Mouse (Mus musculus) lung, postnatal 14 days (tissue): ENCODE data around the gene 5730522E02Rik.

Experiments
- DNase-seq: peaks from one replicate; pipeline ENCODE4 v3.0.0; 2021

5730522E02Rik gene

DNA sequence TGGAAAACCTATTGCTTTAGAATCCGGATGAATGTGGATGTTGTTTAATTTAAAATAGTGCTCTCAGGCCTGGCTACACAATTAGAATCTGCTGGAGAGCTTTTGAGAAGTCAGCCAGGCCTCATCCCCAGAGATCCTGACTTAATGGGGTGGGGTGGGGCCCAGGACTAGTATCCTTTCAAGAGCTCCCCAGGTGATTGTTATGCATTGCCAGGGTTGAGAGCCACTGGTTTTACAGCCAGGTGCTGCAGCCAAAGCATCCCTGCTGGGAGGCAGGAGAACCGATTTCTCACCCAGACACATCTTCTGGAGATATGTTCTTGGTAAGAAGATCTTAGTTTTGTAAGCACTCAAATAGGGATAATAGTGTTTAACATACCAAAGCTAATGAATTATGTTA is 216.4 kb downstream of the 5730522E02Rik start:
- no peak for DNase-seq

DNA sequence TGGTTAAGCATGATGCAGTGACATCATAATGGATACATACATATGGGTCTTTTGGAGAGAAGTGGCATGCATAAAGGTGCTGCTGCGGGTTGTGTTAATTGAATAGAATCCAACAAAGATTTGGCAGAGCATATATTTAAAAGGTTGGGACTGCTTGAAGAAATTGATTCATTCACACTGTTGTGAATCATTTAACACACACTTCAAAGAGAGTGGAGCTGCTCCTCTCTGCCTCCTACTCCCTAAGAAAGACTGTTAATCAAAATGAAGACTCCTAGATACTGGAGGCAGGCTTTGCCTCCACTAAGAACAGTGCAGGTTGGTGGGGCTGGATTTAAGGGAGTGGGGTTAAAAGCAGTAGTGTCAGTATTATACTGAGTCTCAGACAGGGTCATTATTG is 218.3 kb downstream of the 5730522E02Rik start:
- DNase-seq = no peak

DNA sequence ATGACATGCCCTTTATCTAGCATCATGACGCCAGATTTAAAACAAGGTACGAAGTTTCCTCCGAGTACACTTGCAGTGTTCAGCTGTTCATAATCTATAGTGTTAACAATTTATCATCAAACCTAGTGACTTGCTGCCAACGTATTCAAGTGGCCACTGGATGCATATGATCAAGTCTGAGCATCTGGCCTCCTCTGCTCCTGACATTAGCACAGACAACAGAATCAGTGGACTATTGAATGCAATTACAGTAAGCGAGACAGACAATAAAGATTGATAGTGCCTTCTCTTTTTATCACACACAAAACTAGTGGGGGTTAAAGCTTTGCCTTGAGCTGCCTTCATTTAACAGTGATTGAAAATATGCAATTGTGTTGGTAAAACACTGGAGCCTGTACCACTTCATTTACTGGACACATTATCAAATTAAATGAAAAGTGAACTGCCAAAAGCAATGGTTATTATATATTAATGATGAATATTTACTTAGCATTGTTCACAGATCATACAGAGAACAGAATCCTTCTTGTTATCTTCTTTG is 231.8 kb downstream of the 5730522E02Rik start:
- DNase-seq = no peak

DNA sequence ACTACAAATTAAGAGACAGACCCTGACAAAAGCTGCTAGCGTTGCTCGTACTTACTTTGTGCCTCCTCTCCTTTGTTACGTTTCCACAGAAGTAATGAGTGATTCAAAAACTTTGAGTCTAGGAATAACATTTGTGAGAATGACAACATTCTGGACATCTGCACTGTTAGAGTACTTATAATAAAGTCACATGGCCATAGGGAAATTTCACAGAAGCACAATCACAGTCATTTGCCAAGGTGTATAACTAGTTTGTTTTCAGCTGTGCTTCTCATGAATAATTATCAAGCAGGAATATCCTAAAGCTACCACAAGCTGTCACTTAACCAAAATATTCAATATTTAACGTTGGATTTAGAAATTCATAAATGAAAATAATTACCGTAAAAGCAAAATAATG is 269.1 kb downstream of the 5730522E02Rik start:
- no peak for DNase-seq

DNA sequence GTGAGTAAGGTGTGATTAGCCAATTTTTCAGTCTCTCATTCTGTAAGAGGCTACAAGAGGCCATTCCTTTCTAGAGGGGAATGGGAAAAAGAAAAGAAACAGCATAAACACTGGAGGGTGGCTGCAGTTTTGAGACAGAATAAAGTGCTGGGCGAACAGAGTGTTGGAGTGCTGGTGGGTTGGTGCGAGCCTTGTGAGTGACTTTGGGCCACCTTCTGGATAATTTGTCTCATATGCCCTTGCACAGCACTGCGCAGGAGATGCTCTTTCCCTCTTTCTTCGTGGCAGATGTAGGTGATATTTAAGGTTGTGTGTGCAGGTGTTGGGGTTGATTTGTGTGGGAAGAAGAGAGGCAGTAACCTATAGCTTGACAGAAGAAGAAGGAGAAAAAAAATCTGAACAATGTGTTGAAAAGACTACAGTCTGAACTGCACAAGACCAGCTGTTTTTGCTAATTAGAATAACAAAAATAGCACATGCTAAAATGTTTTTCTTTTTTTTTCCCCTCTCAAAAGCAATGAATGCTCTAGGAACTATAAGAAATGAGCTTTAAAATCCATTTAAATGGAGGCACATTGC is 269.8 kb downstream of the 5730522E02Rik start:
- no peak for DNase-seq

DNA sequence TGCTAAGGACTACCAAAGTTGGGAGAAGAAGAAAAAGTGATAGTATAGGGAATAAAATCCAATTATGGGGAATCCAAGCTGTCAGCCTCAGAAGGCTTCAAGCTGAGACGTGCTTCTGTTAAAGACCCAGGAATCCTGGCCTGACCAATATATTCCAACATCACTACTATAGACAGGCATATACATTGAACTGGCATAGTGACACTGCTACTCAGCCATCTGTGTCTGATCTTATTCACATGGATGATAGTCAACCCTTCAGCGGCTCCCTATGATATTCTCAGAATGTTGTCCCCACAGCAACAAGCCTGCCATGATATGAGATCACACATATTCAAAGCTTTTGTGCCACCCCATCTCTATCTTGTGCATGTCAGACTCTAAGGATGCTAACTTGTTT is 284.3 kb downstream of the 5730522E02Rik start:
- DNase-seq = no peak

DNA sequence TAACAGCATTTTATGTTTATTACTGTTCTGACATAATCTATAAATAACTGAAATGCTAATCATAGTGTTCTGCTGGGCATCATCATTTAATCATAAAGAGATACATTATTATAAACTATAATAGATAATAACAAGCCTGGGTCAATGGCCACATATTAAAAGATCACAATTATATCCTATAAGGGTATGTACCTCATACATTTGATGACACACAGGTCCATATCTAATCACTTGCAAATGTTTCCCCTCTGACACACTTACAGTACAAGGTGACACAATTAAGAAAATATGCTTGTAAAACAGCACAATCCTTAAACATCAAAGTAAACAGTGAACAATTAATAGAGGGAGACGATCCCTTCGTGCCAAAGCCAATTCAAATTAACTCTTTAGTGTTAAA is 308.2 kb downstream of the 5730522E02Rik start:
- no peak for DNase-seq

DNA sequence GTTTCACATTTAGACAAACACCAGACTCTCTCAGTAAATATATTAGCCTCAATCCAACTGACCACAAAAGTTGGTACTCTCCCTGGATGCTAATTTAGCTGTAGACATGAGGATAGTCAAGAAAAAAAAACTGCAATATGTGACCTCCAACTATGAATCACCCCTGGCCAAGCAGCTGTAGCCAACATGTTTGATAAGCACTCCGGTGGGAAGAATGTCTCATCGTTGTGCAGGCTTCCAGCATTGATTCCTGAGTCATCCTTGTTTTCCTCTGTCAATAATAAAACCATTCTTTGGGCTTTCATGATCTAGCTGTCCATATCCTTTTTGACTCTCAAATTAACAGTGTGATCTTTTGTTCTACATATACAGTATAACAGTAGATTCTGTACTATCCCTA is 308.9 kb downstream of the 5730522E02Rik start:
- DNase-seq = no peak

DNA sequence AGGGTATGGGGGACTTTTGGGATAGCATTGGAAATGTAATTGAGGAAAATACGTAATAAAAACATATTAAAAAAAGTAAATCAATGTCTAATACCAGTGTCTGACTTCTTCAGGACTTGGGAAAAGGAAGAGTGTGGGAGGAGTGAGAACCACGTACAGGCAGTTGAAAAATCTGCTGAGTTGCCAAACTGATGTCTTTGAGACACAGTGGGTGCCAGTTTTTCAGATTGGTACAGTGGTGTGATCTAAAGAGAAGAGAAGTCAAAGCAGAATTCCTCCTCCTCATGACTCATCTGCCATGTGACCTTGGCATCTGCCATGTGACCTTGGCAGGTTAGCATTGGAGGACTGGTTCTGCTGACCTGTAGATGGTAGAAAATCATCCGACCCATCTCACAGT is 316.7 kb downstream of the 5730522E02Rik start:
- no peak for DNase-seq

DNA sequence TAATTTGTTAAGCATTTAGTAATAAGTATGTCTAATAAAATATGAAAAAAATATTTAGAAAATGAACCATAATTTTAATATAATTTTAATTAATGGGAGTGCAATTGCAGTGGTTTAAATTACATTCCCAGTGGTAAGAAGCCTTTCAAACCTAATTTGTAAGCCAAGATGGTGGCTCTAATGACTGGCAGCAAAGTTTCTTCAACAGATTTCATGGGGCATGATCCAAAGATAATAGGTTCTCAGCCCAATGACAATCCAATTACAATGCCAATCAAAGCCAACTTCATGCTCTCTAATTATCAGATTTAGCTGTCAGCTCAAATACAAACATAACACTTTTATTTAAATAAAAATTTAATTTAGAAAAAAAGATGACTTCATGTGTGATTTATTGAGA is 337.6 kb downstream of the 5730522E02Rik start:
- DNase-seq = no peak

DNA sequence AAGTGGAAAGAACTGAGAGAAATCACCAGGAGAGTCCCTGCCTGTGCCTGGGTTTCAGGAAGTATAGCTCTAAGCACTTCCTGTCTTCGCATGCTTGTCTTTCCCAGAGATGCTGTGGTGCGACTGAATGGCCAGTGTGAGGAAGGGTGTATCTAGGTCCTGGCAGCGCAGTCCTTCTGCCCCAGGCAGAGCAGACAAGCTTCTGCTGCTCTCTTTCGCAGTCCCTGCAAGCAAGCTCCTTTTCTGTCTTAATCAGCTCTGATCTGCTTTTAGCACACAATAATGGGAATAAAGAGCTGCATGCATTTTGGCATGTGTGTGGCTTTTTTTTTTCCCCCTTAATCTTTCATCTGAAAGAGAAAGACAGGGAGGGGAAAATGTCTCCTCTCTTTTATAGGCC is 338.2 kb downstream of the 5730522E02Rik start:
- DNase-seq = no peak

DNA sequence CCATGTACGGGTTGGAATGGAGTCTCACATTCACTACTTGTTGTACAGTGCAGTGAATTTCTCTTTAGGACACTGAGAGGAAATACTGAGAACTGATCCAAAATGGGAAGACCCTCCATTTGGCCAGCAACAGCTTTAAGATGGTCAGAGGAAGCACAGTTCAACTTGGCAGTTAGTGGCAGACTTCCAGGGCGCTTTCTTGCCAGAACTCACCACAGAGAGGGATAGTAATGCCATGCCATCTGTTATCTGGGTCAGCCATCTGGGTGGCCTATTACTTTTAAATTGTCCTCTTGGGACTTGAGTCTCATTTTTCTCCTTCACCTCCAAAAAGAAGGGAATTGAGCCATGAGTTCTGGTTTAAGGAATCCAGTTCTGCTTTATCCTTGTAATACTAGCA is 344.3 kb downstream of the 5730522E02Rik start:
- DNase-seq = no peak

DNA sequence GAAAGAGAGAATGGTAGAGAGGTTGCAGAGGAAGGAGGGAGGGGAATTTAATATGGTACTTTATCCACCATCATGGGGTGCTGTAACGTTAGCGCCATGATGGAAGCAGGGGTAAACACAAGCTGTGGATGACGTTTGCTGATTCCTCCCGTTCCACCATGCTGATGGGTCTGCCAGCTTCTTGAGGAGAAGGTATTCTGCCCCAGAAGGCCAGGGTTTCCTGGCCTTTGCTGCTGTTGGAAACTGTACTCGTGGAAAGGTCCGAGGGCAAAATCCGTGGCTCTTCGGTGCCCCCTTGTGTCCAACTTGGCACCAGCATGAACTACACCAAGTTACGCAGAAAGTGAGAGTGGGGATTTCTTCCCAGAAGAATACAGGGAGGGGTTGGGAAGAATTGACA is 347.9 kb downstream of the 5730522E02Rik start:
- DNase-seq = peak; percentile 66

DNA sequence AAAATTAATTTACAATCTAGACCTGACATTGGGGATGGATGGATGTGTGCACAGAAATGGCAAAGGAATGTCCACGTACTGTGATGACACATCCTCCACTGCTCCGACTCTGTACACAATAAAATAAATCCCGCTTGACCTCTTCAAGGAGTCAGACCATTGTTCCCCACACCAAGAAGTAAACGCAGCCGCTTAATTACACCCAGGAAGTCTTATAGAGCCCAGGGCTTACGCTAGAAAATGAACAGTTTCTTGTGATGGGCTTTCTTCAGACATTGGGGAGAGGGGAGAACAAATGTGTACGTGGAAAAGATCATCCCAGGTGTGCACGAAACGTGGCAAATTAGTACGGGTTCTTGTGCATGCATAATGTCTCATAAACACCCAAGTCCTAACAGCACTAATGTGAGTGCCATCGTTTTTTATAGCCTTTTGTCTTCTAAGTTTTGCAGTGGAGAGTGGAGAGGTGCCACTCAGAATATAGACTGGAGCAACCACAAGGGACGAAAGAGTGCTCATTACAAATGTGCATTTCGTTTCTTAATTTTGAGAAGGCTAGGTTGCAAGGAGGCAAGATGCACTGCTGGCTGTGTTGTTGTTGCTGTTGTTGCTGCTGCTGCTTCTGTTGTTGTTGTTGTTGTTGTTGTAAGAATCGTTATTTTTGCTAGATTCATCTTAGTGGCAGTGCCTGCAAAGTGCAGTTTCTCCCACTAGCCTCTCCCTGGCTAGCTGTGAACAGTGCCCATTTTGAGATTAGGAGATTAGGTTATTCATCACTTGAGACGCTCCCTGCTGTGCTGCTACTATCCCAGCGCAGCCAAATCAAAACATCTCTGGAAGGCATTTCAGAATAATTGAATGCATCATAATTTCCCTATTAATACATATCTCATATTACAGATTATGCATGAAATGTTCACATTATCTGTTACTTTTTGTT is 353.7 kb downstream of the 5730522E02Rik start:
- DNase-seq = no peak

DNA sequence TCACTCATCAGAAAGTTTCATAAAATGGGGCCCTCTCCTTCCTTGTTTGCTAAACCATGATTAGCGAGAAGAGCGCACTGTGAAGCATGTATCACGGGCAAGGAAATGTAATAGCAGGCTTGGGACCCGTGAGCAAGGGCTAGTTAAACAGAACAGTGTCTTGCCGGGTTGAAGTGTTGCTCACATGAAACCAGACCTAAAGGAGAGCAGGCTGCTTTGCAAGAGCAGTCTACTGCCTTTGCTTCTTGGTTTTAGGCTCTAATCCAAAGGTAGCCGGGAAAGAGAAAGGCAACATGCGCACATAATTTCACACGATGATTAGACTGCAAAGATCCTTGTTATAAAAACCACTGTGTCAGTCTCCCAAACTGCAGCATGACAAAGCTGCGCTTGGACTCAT is 354.8 kb downstream of the 5730522E02Rik start:
- no peak for DNase-seq

DNA sequence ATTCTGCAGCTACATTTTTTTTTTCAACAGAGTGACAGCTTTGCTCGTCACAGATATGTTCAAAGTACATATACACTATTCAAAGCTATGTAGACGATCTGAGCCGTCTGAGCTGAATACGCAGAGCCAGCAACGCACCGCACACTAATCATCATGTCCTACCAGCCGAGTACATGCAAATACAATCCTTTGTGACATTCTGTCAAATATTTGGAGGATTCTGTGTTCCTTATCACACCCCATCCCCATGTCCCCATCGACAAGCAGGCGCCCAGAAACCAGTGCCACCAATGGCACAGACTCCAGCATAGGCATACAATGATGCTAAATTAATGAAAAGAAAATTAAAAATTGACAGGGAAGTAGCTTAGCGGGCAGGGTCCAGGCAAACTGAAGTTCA is 356.3 kb downstream of the 5730522E02Rik start:
- DNase-seq = no peak

DNA sequence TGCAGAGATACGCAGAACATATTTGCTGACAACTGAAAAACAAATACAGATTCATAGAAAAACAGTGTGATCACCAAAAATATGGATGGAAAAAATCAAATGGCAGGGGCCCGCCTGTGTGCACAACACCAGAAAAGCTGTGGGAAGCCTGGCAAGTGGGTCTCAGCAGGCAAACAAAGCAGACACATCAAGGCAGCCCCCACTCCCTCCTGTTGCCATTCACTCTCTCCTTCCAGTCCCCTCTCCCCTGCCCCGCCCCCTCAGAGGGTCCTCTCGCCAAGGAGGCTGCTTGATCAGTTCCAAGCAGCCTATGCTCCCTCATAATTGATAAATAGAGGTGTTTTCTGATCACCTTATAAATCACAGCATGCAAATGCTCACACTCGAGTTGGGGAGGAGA is 357.5 kb downstream of the 5730522E02Rik start:
- no peak for DNase-seq

DNA sequence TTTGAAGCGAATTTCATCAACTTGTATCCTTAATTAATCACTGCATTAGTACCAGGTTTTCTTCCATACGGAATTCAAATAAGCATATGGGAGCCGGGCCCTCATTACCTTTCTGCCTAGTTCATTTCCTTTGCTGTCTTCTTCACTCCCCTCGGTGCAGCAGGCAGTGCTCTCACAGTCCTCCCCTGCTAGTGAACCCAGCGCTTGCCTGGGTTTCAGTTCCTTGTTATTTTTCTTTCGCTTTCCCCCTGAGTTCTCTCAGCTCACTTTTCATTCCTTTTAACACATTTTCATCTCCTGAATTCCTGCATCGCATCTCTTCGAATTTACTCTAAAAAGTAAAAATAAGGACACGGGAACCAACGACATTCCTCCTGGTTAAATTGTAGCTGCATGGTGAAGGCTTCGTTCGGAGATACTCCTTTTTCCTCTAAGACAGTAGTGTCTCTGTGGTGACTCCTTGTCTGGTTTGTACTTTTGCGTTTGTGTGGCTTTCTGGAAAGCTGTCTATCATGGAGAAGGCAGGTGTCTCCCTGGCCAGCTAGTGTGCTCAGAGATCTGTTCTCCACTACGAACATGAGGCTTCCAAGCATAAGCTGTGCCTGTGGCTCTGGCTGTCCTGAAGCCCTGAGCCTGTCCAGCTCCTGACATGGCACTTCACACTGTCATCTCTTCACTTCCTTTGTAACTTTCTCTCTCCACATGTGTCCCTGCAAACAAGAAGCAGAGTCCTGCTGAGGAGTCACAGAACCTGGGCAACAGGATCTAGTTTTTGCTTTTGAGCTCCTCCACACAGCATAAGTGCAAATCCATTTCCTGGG is 361.5 kb downstream of the 5730522E02Rik start:
- DNase-seq = no peak

DNA sequence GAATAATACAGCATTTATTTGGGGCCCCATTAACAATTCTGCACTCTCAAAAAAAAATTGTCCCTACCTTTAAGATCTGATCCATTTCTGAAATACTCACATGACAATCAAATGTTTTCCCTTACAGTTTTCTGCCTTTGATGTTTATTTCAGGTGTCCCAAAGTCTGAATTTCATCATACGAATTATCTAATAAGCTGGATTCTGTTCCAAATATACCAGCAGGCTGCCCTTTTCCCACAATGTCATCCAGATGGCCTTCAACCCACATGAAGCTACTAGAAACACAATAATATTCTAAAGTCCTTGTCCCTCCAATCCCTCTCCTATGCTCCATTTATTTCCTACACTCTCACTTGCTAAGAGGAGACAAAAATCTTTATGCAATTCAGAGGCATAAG is 372.1 kb downstream of the 5730522E02Rik start:
- no peak for DNase-seq

DNA sequence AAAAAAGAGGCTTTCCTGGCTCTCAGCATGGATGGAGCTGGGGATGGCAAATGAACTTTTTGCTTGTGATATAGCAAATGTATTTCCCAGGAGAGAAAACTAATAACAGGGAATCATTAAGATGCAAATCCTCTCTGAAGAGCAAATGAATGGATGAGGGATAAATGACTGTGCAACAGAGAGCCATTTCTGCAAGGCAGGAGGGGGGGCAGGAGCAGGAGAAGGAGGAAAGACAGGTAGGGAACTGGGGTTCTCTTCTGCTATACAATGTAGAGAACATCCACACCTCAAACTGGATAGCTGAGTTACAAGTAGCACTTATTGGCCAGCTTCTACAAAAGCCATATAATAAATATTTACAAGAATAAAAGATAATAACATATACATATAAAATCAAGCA is 390.8 kb downstream of the 5730522E02Rik start:
- DNase-seq = no peak

DNA sequence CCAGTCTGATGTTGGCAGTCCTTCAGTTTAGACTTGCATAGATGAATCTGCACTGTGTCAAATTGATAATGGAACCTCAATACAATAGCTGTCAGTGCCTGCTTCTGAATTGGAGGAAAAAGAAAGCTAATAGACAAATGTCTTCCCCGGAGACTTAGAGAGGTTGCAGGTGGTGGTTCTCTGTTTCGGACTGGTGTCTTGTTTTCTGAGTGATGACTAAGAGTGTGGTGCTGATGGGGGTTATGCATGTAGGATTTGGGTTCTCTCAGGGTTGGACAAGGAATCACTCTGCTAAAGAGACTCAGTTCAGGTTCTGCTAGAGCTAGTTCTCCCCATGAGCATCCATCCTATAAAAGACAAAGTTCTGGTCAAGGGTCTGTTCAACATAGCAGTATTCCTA is 397.1 kb downstream of the 5730522E02Rik start:
- DNase-seq = no peak

DNA sequence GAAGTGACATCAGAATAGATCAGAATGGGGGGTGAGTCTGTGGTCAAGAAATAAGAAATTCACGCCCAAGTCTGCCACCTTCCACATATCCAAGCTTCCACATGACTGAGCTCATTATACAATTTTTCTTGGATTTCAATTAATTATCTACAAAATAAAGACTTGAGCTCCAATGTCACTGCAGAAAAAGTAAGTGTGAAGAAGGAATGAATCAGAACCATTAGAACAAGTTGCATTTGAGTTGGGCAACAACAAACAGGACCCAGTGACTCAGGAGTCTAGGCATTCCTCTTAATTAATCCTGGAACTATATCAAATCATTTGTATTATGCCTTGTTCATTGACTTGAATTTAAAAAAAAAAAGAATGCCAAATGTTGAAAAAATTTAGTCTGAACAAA is 422.9 kb downstream of the 5730522E02Rik start:
- no peak for DNase-seq

DNA sequence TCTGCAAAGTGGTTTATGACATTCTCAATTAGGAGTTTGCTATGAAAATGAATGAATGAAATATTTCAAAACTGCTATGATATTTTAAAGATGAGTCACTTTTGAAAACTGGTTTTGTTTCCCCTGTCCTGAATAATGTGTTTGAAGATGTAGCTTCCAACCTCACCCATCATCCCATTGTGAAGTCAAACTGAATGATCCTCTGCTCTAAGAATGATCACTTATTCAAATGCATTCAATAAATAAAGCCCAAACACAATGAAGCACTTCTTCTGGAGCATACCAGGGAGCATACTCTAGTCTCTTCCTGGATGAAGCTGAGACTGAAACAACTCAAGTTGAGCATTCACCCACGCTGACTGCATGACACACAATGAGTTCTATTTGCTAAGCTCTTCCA is 438.3 kb downstream of the 5730522E02Rik start:
- no peak for DNase-seq
